In genomic region chr9:17987606-17988005, GRCm38 (mm10) we compare ENCODE assay signal across 9 mouse cellular contexts.
DNase-seq lines count a peak whose midpoint lies in the region; ATAC-seq and TF ChIP-seq lines count a peak whose summit lies in the region.
"Had no signal": no experiment of that assay in that cellular context is flagged by ENCODE, and none has a peak within 500 bp of the region (broad histone marks: within the 10 kb centered on the region; RNA-seq: fewer than 3 reads in every experiment).

No protein-coding gene starts in this region.

- TF ChIP-seq EP300 in heart, postnatal 0 days (IDR thresholded peaks at IDR 0.05; ENCODE audit: low read depth): no peak

- no peak for TF ChIP-seq CTCF in heart, postnatal 0 days (IDR thresholded peaks at IDR 0.05; ENCODE audit: low read depth)

- H3K9ac ChIP-seq in heart, postnatal 0 days (replicated peaks; ENCODE audit: low read depth, low read length): no peak overlapping the region
- no peak overlapping the region for H3K9ac ChIP-seq in heart, embryonic 12.5 days
- no peak overlapping the region for H3K9ac ChIP-seq in stomach, embryonic 15.5 days
- H3K9ac ChIP-seq: liver, embryonic 15.5 days had no signal

- no peaks in the 10 kb centered on the region for H3K36me3 ChIP-seq in heart, postnatal 0 days (replicated peaks; ENCODE audit: control insufficient read depth, insufficient read depth, low read length)
- no peaks in the 10 kb centered on the region for H3K36me3 ChIP-seq in heart, embryonic 12.5 days
- no peaks in the 10 kb centered on the region for H3K36me3 ChIP-seq in stomach, embryonic 15.5 days
- H3K36me3 ChIP-seq: liver, embryonic 15.5 days had no signal

- H3K4me2 ChIP-seq in heart, postnatal 0 days (ENCODE audit: low read depth, low read length): no peak overlapping the region
- H3K4me2 ChIP-seq in heart, embryonic 12.5 days: no peak overlapping the region
- no peak overlapping the region for H3K4me2 ChIP-seq in stomach, embryonic 15.5 days
- H3K4me2 ChIP-seq: liver, embryonic 15.5 days had no signal

- DNase-seq in heart, postnatal 0 days (ENCODE audit: low spot score): peak; percentile 56
- DNase-seq in retina, postnatal 7 days (ENCODE audit: low read depth, low spot score): peak; percentile 19
- no peak for DNase-seq in retina, embryonic 14.5 days (ENCODE audit: low spot score)
- peak; percentile 75 for DNase-seq in WW6 (ENCODE audit: low read depth, low spot score)
- peak; percentile 62 for DNase-seq in gastrocnemius, postnatal 10 days
- DNase-seq in layer of hippocampus, postnatal 14 days (ENCODE audit: low spot score in 2 of 2): no peak

- H3K9me3 ChIP-seq in heart, postnatal 0 days (replicated peaks; ENCODE audit: control insufficient read depth, low read length): no peaks in the 10 kb centered on the region
- peaks cover 4% of the 10 kb centered on the region; the same call in 1 of the 2 replicates for H3K9me3 ChIP-seq in heart, embryonic 12.5 days (replicated peaks)
- H3K9me3 ChIP-seq in stomach, embryonic 15.5 days: no peaks in the 10 kb centered on the region
- H3K9me3 ChIP-seq: liver, embryonic 15.5 days had no signal

- no peak for ATAC-seq in heart, postnatal 0 days (ENCODE audit: insufficient read depth, low read depth)
- no peak for ATAC-seq in heart, embryonic 12.5 days (ENCODE audit: insufficient number of reproducible peaks, low FRiP score)
- ATAC-seq in stomach, embryonic 15.5 days (ENCODE audit: insufficient read depth, low FRiP score, low read depth): peak; percentile 63; the same call in 1 of the 2 replicates

- WGBS in heart, postnatal 0 days: 80% methylated on average over 5 of the region's 5 CpGs
- 66% methylated on average over 5 of the region's 5 CpGs for WGBS in heart, embryonic 12.5 days
- 76% methylated on average over 5 of the region's 5 CpGs for WGBS in stomach, embryonic 15.5 days

- H3K27ac ChIP-seq in heart, postnatal 0 days (ENCODE audit: low read depth): no peak overlapping the region
- H3K27ac ChIP-seq in heart, embryonic 12.5 days (ENCODE audit: poor library complexity, severe bottlenecking): no peak overlapping the region
- no peak overlapping the region for H3K27ac ChIP-seq in stomach, embryonic 15.5 days
- H3K27ac ChIP-seq: liver, embryonic 15.5 days had no signal

- no peaks in the 10 kb centered on the region for H3K27me3 ChIP-seq in heart, postnatal 0 days (ENCODE audit: control insufficient read depth, insufficient read depth, low read length)
- H3K27me3 ChIP-seq in heart, embryonic 12.5 days (replicated peaks): no peaks in the 10 kb centered on the region
- H3K27me3 ChIP-seq in stomach, embryonic 15.5 days (replicated peaks): no peaks in the 10 kb centered on the region
- H3K27me3 ChIP-seq: liver, embryonic 15.5 days had no signal

- no peak overlapping the region for H3K4me3 ChIP-seq in heart, postnatal 0 days (ENCODE audit: low read depth, low read length)
- no peak overlapping the region for H3K4me3 ChIP-seq in heart, embryonic 12.5 days
- H3K4me3 ChIP-seq in stomach, embryonic 15.5 days (replicated peaks): no peak overlapping the region
- H3K4me3 ChIP-seq: liver, embryonic 15.5 days had no signal

- H3K4me1 ChIP-seq in heart, postnatal 0 days (ENCODE audit: control insufficient read depth, insufficient read depth): no peaks in the 10 kb centered on the region
- H3K4me1 ChIP-seq in heart, embryonic 12.5 days (replicated peaks): no peaks in the 10 kb centered on the region
- H3K4me1 ChIP-seq in stomach, embryonic 15.5 days: no peaks in the 10 kb centered on the region
- H3K4me1 ChIP-seq: liver, embryonic 15.5 days had no signal

Comparison
In these comparisons a context has a peak if more than half of its experiments do, and no peak if none do; other contexts are left out.
1. DNase-seq: peak in heart, postnatal 0 days (single experiment), retina, postnatal 7 days (single experiment), WW6 (single experiment) and gastrocnemius, postnatal 10 days (single experiment); none in retina, embryonic 14.5 days (single experiment) and layer of hippocampus, postnatal 14 days (0 of 2).